Mouse (Mus musculus): Measurements from ENCODE around the gene Srpk2. TPM values are rescaled to one million over a fixed set of nuclear protein-coding genes. Genes with fewer than 3 reads are reported as not detected.

Gene Srpk2
- polyA plus RNA-seq, 1 experiment = 2.2 TPM

GRCm38 (mm10) chr5:23518673-23519072 is 165.7 kb downstream of the Srpk2 start:
- WGBS = 36% methylated on average over 3 of the region's 3 CpGs
- DNase-seq (ENCODE audit: low read depth, low spot score) = no peak

GRCm38 (mm10) chr5:23517839-23518238 is 166.6 kb downstream of the Srpk2 start:
- DNase-seq (ENCODE audit: low read depth, low spot score) = no peak
- WGBS = 90% methylated on average over 4 of the region's 4 CpGs

DNA sequence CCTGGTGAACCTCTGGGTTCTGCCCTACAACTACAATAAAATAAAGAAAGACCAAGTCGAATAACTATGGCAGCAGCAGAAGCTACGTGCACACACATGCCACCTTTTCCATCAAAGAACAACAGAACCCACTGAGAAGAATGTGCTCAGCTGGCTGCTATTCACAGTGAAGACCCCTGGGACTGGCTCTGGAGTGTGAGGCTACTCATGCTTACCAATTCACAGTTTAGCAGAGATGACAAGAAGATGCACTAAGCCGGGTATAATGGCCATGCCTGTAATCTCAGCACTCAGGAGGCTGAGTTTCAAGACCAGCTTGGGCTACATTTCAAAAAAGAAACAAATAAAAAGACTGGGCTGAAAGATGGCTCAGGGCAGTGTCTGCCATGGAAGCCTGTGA is 167.5 kb downstream of the Srpk2 start:
- no peak for DNase-seq (ENCODE audit: low read depth, low spot score)
- 87% methylated on average over 3 of the region's 3 CpGs for WGBS

DNA sequence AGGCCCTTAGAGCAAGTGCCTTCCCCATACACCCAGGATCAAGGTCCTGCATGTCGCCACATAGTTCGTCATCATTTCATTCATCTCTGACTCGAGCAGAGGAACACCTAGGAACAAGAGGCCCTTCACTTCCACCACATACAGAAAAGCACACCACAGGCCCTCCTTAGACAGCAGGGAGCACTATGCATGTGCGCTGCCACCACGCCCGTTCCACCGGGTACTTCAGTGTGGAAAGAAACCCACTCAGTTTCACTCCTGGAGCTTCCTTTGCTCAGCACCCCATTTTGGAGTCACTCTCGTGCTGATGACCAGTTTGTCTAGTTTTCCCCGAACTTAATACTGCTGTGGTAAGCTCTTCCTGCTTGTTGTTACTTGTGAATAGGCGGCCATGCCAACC is 169.4 kb downstream of the Srpk2 start:
- WGBS = 89% methylated on average over 10 of the region's 10 CpGs
- no peak for DNase-seq (ENCODE audit: low read depth, low spot score)

DNA sequence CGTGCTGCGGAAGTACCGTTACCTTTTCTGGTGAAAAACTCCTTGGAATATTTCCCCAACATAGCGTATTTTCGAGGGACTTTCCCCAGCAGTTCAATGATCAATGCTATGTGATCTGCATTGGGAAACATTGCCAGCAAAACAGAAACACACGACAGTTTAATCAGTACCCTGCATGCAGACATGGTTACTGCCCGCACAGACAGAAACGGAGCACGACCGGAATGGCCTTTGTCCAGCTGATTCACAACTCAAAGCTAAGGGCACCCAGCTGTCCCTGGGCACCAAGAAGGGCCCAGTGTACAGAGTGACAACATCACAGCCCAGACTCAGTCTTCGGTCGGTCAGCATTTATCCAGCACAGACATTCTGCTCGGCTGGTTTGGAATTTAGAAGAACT is 170.9 kb downstream of the Srpk2 start:
- no peak for DNase-seq (ENCODE audit: low read depth, low spot score)
- WGBS = 95% methylated on average over 13 of the region's 13 CpGs

DNA sequence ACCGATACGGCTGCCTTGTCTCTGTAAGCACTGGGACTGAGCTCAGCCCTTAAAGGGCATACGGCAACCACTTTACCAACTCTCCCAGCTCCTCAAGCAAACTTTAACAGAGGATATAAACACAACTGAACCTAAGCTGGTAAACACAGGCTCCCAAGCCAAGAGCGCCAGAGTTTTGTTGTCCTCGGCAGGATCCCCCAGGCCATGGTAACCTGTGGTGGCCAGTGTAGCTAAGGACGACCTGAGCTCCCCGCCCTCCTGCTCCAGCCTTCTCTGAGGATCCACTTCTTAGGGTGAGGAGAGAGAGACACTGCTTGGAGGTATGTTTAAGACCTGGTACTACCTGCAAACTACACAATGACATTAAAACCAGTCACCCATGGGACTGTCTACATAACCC is 171.9 kb downstream of the Srpk2 start:
- no peak for DNase-seq (ENCODE audit: low read depth, low spot score)
- 90% methylated on average over 7 of the region's 7 CpGs for WGBS

DNA sequence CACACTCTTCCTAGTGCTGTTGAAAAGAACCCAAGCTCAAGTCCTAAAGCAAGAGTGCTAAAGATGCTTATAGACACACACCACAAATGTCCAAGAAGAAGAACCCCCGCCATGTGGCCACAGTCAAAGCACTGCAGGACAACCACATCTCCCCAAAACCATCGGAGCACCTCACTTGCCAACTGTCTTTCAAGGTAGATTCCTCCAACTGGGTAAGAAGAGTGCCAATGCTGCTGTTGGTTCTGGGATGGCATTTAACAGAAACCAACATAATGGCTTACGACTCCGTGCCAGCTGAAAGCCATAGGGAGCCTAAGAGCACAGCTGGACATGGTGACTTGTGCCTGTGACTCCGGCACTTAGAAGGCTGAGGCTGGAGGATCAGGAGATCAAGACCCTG is 173.0 kb downstream of the Srpk2 start:
- WGBS = 97% methylated on average over 5 of the region's 5 CpGs
- DNase-seq (ENCODE audit: low read depth, low spot score) = no peak

DNA sequence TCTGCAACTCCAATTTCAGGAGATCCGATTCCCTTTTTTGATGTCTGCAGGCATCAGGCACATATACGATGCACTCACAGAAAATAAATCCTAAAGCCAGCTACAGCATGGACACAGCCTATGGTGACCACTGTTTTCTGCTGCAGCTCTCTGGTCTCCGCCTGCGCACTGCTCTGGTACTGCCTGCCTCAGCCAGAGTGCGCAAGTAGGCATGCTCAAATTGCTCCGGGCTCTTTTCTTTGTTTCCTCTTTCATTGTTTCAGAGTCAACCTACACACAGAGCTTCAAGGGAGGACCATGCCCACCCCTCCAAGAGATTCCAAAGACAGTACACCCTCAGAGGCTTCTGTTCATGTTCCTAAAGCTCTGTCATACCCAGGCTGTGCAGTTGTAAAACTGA is 175.8 kb downstream of the Srpk2 start:
- 91% methylated on average over 6 of the region's 6 CpGs for WGBS
- no peak for DNase-seq (ENCODE audit: low read depth, low spot score)

GRCm38 (mm10) chr5:23507210-23507609 is 177.2 kb downstream of the Srpk2 start:
- DNase-seq (ENCODE audit: low read depth, low spot score) = no peak
- 78% methylated on average over 4 of the region's 4 CpGs for WGBS

DNA sequence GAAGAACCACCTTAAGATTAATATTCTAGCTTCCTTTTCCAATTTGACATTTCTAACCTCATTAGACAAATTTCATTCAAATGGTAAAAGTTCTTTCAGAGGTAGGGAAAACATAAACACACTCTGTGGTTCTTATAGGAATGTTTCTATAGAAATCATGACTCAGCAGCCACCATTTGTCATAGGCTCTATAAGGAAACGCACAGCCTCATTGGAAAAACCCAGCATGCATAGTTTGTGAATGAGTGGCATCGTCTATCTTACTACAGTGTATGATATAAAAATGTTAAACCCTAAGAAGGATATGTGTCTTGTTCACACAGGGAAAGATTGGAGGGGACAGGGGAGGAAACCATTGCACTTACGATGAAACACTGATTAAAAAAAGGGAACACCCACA is 178.8 kb downstream of the Srpk2 start:
- 27% methylated on average over 3 of the region's 3 CpGs for WGBS

DNA sequence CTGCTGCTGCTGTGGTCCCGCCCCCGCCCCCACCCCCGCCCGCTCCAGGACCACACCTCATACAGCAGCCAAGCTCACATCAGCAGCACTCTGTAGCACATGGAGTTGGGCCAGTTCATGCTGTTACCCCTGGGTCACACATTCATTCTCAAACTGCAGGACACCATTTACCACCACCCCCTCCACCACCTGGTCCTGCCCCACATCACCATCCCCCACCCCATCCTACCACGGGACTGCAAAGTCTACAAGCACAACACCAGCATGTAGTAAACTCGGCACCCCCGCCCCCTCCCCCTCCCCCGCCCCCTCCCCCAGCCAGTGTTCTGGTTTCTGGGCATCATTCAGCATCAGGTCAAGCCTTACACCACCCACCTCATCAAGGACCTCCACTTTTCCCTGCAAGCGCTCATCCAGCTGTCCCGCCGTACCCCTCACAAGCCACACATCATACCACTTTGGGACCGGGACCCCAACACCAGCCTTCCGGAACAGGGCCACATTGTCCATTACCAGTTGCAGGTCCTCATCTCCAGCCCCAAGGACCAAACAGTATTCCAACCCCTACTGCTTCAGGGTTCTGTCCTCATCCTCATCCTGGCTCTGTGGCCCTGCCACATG is 182.0 kb downstream of the Srpk2 start:
- no peak for DNase-seq (ENCODE audit: low read depth, low spot score)
- WGBS = 82% methylated on average over 11 of the region's 13 CpGs

More for the DNA sequence above, 178.8 kb downstream of the Srpk2 start:
- peak; percentile 16 for DNase-seq (ENCODE audit: low read depth, low spot score)

DNA sequence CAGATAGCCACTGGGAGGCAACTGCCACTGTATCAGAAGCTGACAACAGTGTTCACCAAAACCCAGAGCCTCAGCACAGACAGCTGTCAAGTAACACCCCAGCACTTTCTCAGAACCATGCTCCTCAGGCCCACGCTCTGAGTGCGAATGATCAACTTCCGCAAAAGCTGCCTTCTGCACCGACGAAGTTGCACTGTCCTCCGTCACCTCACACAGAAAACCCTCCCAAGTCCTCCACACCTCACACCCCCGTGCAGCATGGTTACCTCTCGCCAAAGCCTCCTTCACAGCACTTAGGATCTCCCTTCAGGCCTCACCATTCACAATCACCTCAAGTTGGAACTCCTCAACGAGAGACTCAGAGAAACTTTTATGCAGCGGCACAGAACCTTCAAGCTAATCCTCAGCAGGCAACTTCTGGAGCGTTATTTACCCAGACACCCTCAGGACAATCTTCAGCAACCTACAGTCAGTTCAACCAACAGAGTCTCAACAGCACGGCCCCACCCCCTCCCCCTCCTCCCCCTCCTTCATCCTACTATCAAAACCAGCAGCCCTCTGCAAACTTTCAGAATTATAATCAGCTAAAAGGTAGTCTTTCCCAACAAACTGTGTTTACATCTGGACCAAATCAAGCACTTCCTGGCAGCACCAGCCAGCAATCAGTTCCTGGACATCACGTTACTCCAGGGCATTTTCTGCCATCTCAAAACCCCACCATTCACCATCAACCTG is 182.7 kb downstream of the Srpk2 start:
- DNase-seq (ENCODE audit: low read depth, low spot score) = no peak
- 82% methylated on average over 13 of the region's 13 CpGs for WGBS

GRCm38 (mm10) chr5:23500715-23501114 is 183.7 kb downstream of the Srpk2 start:
- 82% methylated on average over 6 of the region's 6 CpGs for WGBS
- no peak for DNase-seq (ENCODE audit: low read depth, low spot score)

- 89% methylated on average over 16 of the region's 16 CpGs for WGBS
- DNase-seq (ENCODE audit: low read depth, low spot score) = no peak
These were observed 185.2 kb downstream of the Srpk2 start for GRCm38 (mm10) chr5:23499257-23499656.

GRCm38 (mm10) chr5:23497920-23498319 is 186.5 kb downstream of the Srpk2 start:
- DNase-seq (ENCODE audit: low read depth, low spot score) = no peak
- WGBS = 85% methylated on average over 10 of the region's 10 CpGs

- WGBS = 87% methylated on average over 5 of the region's 5 CpGs
- no peak for DNase-seq (ENCODE audit: low read depth, low spot score)
These were observed 187.5 kb downstream of the Srpk2 start for GRCm38 (mm10) chr5:23496933-23497332.

- WGBS = 82% methylated on average over 3 of the region's 3 CpGs
- DNase-seq (ENCODE audit: low read depth, low spot score) = no peak
These were observed 188.0 kb downstream of the Srpk2 start for GRCm38 (mm10) chr5:23496396-23496795.

DNA sequence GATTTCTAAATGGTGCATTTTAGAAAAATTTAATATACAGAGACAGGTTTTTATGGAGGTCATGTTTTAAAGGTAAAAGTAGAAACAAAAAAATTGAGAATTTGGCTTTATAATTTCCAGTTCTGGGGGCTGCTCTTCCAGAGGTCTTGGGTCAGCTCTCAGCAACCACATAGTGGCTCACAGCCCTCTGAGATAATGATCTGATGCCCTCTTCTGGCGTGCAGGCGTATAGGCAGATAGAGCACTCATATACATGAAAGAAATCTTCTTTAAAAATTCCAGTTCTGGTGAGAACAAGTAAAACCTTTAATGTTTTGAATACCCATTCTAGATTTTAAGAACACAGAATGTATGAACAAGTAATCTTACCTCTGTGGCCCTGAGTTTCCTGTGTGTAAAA is 193.6 kb downstream of the Srpk2 start:
- 52% methylated on average over 2 of the region's 2 CpGs for WGBS
- DNase-seq (ENCODE audit: low read depth, low spot score) = no peak

- DNase-seq (ENCODE audit: low read depth, low spot score) = no peak
- WGBS = 70% methylated on average over 4 of the region's 4 CpGs
These were observed 195.2 kb downstream of the Srpk2 start for GRCm38 (mm10) chr5:23489231-23489630.

GRCm38 (mm10) chr5:23483811-23484210 is 200.6 kb downstream of the Srpk2 start:
- DNase-seq (ENCODE audit: low read depth, low spot score) = no peak
- 87% methylated on average over 7 of the region's 7 CpGs for WGBS

GRCm38 (mm10) chr5:23473098-23473873 is 211.1 kb downstream of the Srpk2 start:
- WGBS = 62% methylated on average over 6 of the region's 6 CpGs
- DNase-seq (ENCODE audit: low read depth, low spot score) = no peak
